Mouse (Mus musculus): ENCODE data around the gene Cdh18. TPM values are rescaled to one million over a fixed set of nuclear protein-coding genes. Genes with fewer than 3 reads are reported as not detected.
"Not testable (repeated sequence)": the region's sequence is repeated elsewhere in the genome, so short reads cannot be mapped to it uniquely, and the experiment has no call there.

The Cdh18 gene
- polyA plus RNA-seq, 1 experiment from 2014 or later: 0.13 TPM

DNA sequence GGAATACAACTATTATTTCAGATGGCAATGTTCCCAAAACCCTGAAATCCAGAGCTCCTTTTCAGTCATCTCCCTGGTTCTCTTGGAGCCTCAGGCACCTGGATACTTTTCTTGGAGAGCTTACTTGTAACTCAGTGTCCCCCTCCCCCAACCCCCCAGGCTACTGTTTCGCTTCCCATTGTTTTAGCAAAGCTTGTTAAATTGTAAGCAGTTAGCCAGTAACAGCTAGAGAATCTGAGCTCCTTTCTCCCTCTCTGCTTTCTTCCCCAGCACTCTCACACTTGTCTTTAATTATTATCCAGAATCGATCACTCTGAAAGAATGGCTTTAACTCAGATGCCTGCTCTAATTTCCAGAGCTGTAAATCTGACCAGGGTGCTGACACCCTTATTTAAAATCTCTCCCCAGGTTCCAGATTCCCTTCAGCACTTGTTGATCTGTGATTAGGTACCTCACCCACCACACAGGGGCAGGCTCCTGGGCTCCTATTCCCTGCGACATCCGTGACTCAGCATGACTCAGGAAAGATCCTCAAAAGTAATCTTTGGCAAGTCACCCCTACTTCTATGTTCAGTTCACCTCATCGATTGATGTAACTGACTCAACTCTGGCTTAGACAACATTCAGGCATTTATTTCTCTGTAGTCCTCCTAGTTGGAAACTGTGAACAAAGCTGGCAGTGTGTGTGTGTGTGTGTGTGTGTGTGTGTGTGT is 556.0 kb downstream of the Cdh18 start:
- H3K4me3 ChIP-seq (replicated peaks; ENCODE audit: low read depth, low read length): no peak overlapping the region
- no peak for TF ChIP-seq CTCF (IDR thresholded peaks at IDR 0.05; ENCODE audit: low read depth)
- H3K4me2 ChIP-seq (ENCODE audit: low read length): no peak overlapping the region
- no peaks in the 10 kb centered on the region for H3K36me3 ChIP-seq (ENCODE audit: insufficient read depth, low read length)
- no peaks in the 10 kb centered on the region for H3K9me3 ChIP-seq (replicated peaks; ENCODE audit: low read length)
- WGBS: 44% methylated on average over 5 of the region's 5 CpGs
- ATAC-seq (replicated peaks; ENCODE audit: low FRiP score, low read depth) (no peak), DNase-seq (ENCODE audit: low spot score) (no peak)
- no peak overlapping the region for H3K9ac ChIP-seq (ENCODE audit: low read depth, low read length)
- no peaks in the 10 kb centered on the region for H3K27me3 ChIP-seq (ENCODE audit: insufficient read depth, low read length)
- no peaks in the 10 kb centered on the region for H3K4me1 ChIP-seq (replicated peaks; ENCODE audit: insufficient read depth, low read length)
- H3K27ac ChIP-seq: no peak overlapping the region

DNA sequence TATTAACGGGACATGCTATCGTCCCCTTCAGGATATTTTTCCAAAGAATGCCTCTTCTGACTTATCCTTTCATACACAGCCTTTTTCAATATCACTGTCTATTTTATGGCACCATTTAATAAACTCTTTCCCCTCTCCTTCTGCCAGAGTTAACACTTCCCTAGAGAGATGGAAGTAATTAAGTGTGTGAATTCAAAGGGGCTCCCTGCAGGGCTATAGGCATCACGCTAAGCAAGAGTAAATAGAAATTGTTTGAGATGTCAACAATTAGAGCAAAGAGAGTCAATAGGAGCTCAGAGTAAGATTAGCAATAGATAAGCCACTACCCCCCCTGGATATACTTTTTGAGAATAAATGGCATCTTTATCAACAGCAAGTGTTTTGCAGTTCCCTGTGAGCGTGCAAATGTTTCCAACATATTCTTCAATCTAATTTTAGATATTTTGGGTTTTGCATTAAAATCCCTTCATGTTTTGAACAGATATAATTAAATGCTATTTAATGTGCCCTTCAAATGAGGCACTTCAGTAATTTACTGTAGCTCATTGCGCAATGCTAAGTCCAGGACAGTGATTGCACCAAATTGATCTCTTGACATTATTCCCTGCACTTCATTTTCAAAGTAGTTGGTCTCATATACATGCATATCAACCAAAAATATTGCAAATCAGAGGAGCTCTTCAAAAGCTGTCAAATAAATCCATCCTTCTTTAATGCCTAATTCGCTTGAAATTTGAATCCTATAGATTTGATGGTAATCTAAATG is 586.3 kb downstream of the Cdh18 start:
- no peak for DNase-seq (ENCODE audit: low spot score)
- H3K36me3 ChIP-seq (ENCODE audit: insufficient read depth, low read length): no peaks in the 10 kb centered on the region

DNA sequence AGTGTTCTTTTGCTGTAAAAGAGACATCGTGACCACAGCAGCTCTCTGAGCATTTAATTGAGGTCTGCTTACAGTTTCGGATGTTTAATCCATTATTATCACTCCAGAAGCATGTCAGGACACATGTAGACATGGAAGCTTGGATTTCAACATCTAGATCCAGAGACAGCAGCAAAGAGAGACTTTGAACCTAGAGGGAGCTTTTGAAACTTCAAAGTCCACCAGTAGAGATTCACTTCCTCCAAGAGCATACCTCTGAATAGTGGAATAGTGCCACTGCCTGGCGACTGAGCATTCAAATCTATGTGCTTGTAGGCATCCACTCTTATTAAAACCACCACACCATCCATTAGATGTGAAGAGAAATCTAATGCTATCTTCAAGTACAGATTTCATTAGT is 588.1 kb downstream of the Cdh18 start:
- no peak overlapping the region for H3K9ac ChIP-seq (ENCODE audit: low read depth, low read length)
- no peak overlapping the region for H3K4me3 ChIP-seq (replicated peaks; ENCODE audit: low read depth, low read length)
- H3K4me2 ChIP-seq (ENCODE audit: low read length): no peak overlapping the region
- TF ChIP-seq CTCF (IDR thresholded peaks at IDR 0.05; ENCODE audit: low read depth): no peak
- no peaks in the 10 kb centered on the region for H3K27me3 ChIP-seq (ENCODE audit: insufficient read depth, low read length)
- H3K36me3 ChIP-seq (ENCODE audit: insufficient read depth, low read length): no peaks in the 10 kb centered on the region
- DNase-seq (ENCODE audit: low spot score) (no peak), ATAC-seq (replicated peaks; ENCODE audit: low FRiP score, low read depth) (no peak)
- no peak overlapping the region for H3K27ac ChIP-seq
- WGBS: 83% methylated on average over 3 of the region's 3 CpGs
- H3K9me3 ChIP-seq (replicated peaks; ENCODE audit: low read length): no peaks in the 10 kb centered on the region
- no peaks in the 10 kb centered on the region for H3K4me1 ChIP-seq (replicated peaks; ENCODE audit: insufficient read depth, low read length)

More for the DNA sequence above, 586.3 kb downstream of the Cdh18 start:
- ATAC-seq (replicated peaks; ENCODE audit: low FRiP score, low read depth): no peak
- 80% methylated on average over 6 of the region's 6 CpGs for WGBS
- H3K4me3 ChIP-seq (replicated peaks; ENCODE audit: low read depth, low read length): no peak overlapping the region
- no peaks in the 10 kb centered on the region for H3K27me3 ChIP-seq (ENCODE audit: insufficient read depth, low read length)
- H3K9me3 ChIP-seq (replicated peaks; ENCODE audit: low read length): no peaks in the 10 kb centered on the region
- TF ChIP-seq CTCF (IDR thresholded peaks at IDR 0.05; ENCODE audit: low read depth): no peak
- H3K9ac ChIP-seq (ENCODE audit: low read depth, low read length): no peak overlapping the region
- H3K27ac ChIP-seq: no peak overlapping the region
- H3K4me1 ChIP-seq (replicated peaks; ENCODE audit: insufficient read depth, low read length): no peaks in the 10 kb centered on the region
- H3K4me2 ChIP-seq (ENCODE audit: low read length): no peak overlapping the region

DNA sequence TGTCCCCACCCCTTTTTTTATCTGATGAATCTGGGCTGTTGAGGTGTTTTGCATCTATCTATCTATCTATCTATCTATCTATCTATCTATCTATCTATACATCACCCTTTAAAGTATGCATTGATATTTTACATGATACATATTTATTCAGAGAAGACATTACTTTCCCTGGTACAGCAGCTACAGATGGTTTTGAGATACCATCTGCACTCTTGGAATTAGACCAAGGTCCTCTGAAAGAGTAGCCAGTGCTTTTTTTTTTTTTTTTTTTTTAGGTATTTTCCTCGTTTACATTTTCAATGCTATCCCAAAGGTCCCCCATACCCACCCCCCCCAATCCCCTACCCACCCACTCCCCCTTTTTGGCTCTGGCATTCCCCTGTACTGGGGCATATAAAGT is 594.1 kb downstream of the Cdh18 start:
- not testable (repeated sequence) for H3K4me3 ChIP-seq (replicated peaks; ENCODE audit: low read depth, low read length); H3K27ac ChIP-seq; H3K4me1 ChIP-seq (replicated peaks; ENCODE audit: insufficient read depth, low read length); DNase-seq (ENCODE audit: low spot score); H3K9me3 ChIP-seq (replicated peaks; ENCODE audit: low read length); H3K36me3 ChIP-seq (ENCODE audit: insufficient read depth, low read length); H3K9ac ChIP-seq (ENCODE audit: low read depth, low read length); H3K27me3 ChIP-seq (ENCODE audit: insufficient read depth, low read length); H3K4me2 ChIP-seq (ENCODE audit: low read length); ATAC-seq (replicated peaks; ENCODE audit: low FRiP score, low read depth)
- no CpG with 5 or more reads among the region's 1 CpGs for WGBS

DNA sequence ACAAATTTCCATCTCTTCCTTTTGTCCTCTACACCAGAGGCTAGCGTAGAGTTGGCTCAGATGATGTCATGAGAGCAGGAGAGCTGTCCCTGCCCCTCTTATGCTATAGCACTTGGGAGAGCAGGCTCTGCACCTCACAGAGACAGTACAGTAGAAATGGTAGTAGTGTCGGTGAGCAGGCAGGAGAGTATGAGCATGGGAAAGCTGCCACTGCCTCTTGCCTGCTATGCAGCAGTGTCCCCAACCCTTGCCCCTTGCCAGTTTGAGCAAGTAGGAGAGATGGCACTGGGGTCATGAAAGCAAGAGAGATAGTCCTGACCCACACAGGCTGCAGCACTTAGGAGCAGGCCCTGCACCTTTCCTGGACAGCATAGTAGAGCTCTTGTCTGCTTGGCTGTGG is 607.1 kb downstream of the Cdh18 start:
- Histone ChIP-seq H3K4me3 (replicated peaks; ENCODE audit: low read depth, low read length) (no peak overlapping the region), H3K4me2 (ENCODE audit: low read length) (no peak overlapping the region), H3K36me3 (ENCODE audit: insufficient read depth, low read length) (no peaks in the 10 kb centered on the region), H3K9me3 (replicated peaks; ENCODE audit: low read length) (no peaks in the 10 kb centered on the region), H3K9ac (ENCODE audit: low read depth, low read length) (no peak overlapping the region), H3K27me3 (ENCODE audit: insufficient read depth, low read length) (no peaks in the 10 kb centered on the region), H3K27ac (no peak overlapping the region), H3K4me1 (replicated peaks; ENCODE audit: insufficient read depth, low read length) (no peaks in the 10 kb centered on the region)
- no peak for ATAC-seq (replicated peaks; ENCODE audit: low FRiP score, low read depth)
- TF ChIP-seq CTCF (IDR thresholded peaks at IDR 0.05; ENCODE audit: low read depth): no peak
- no peak for DNase-seq (ENCODE audit: low spot score)
- WGBS: 95% methylated on average over 2 of the region's 2 CpGs

DNA sequence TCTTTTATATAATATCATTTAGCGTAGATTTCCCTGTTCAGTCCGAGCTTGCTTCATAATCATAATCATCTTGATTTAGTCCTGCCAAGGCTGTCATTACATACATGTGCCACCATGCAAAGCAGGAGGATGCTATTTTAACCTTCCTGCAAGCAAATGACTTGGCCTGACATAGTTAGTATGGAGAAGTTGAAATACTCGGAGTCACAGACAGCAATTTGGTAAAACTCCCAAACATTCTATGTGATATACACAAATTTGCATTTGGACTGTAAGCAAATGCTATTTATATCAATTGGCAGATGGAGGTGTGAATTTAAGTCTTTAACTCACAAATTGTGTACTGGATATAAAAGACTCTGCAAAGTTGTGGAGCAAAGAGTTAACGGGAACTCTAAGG is 616.0 kb downstream of the Cdh18 start:
- no peak for TF ChIP-seq CTCF (IDR thresholded peaks at IDR 0.05; ENCODE audit: low read depth)
- Histone ChIP-seq H3K27me3 (ENCODE audit: insufficient read depth, low read length) (no peaks in the 10 kb centered on the region), H3K9me3 (replicated peaks; ENCODE audit: low read length) (no peaks in the 10 kb centered on the region), H3K4me1 (replicated peaks; ENCODE audit: insufficient read depth, low read length) (no peaks in the 10 kb centered on the region), H3K27ac (no peak overlapping the region), H3K4me2 (ENCODE audit: low read length) (no peak overlapping the region), H3K36me3 (ENCODE audit: insufficient read depth, low read length) (no peaks in the 10 kb centered on the region), H3K4me3 (replicated peaks; ENCODE audit: low read depth, low read length) (no peak overlapping the region), H3K9ac (ENCODE audit: low read depth, low read length) (no peak overlapping the region)
- 82% methylated on average over 4 of the region's 4 CpGs for WGBS
- DNase-seq (ENCODE audit: low spot score): no peak
- ATAC-seq (replicated peaks; ENCODE audit: low FRiP score, low read depth): no peak
